Mouse (Mus musculus): ENCODE results near the gene Tceal5.

- no peak for TF ChIP-seq CTCF (IDR thresholded peaks at IDR 0.05; ENCODE audit: low read depth)
- peak; percentile 59; the same call in 1 of the 2 replicates for TF ChIP-seq EP300 (IDR thresholded peaks at IDR 0.05; ENCODE audit: low read depth)
Measured at GRCm38 (mm10) chrX:136183107-136183506, 20.6 kb downstream of the Tceal5 start.

Data from liver, postnatal 0 days (tissue).